Mouse (Mus musculus): Measurements from ENCODE around the gene Adra2c. TPM values are rescaled to one million over a fixed set of nuclear protein-coding genes. Genes with fewer than 3 reads are reported as not detected.

Adra2c gene
- 0.67 and 1.1 TPM in 2 replicates for polyA plus RNA-seq (2014; fragmentation: Nextera tagmentation; extraction: Ambion mirVana)

DNA sequence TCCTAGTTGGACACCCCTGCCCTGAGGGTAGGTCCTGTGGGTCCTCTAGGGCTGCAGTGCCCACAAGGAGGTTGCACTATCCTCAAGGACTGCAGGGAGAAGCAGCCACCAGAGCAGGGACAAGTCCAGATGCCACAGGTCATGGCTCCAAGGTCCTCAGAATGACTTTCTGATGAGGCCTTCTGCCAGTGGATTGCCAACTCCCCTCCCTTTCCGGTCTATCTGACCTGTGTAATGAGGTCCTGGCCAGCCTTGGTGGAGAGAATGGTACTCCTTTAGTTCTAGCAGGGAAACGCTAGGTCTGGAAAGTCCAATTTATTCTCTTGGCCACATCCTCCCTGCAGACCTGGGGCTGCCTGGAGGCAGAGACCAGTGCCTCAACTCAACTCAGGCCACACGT lies at the start of gene Adra2c:
TSS of gene Adra2c (plus strand) at position 301 of the 400 bp plus-strand sequence.
- Histone ChIP-seq H3K4me1 (replicated peaks; ENCODE audit: control insufficient read depth, insufficient read depth, low read length) (peaks cover 3% of the 10 kb centered on the region; the same call in 1 of the 2 replicates), H3K4me2 (replicated peaks) (peak within 1 kb of the TSS; percentile 90), H3K36me3 (replicated peaks; ENCODE audit: control insufficient read depth, insufficient read depth) (no peaks in the 10 kb centered on the region), H3K27ac (no peak within 1 kb of the TSS), H3K4me3 (replicated peaks; ENCODE audit: low read length) (peak within 1 kb of the TSS; percentile 48), H3K27me3 (ENCODE audit: control insufficient read depth, insufficient read depth, low read length) (peaks cover 67% of the 10 kb centered on the region), H3K9ac (peak within 1 kb of the TSS; percentile 60), H3K9me3 (ENCODE audit: control insufficient read depth, low read length) (no peaks in the 10 kb centered on the region)
- no peak for ATAC-seq (ENCODE audit: low FRiP score)
- DNase-seq (ENCODE audit: low spot score), result no peak
- WGBS, result 37% methylated on average over 3 of the region's 3 CpGs

DNA sequence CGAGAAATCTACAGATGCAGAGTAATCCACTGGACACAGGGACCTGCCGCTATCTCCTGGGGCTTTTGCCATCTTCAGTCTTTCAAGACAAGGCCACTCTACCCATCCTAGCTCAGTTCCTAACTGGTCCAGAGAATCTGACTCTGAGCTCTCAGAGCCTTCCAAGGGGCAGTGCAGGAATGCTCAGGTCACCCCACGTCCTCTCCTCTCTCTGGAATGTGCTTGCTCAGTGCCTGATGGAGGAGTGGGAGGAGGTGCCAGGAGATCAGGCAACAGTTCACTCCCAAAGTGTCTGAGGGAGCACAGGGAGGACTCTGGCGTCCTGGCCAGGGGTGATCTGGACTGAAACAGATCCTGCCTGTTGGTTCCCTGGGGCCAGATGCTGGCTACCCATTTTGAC lies 45.0 kb upstream of the Adra2c start:
- H3K27ac ChIP-seq, result no peak overlapping the region
- no peaks in the 10 kb centered on the region for H3K27me3 ChIP-seq (ENCODE audit: control insufficient read depth, insufficient read depth, low read length)
- H3K36me3 ChIP-seq (replicated peaks; ENCODE audit: control insufficient read depth, insufficient read depth), result no peaks in the 10 kb centered on the region
- DNase-seq (ENCODE audit: low spot score) (no peak), ATAC-seq (ENCODE audit: low FRiP score) (no peak)
- no peak overlapping the region for H3K4me3 ChIP-seq (replicated peaks; ENCODE audit: low read length)
- WGBS, result 70% methylated on average over 4 of the region's 4 CpGs
- H3K9me3 ChIP-seq (ENCODE audit: control insufficient read depth, low read length), result no peaks in the 10 kb centered on the region
- H3K4me2 ChIP-seq (replicated peaks), result no peak overlapping the region
- no peak overlapping the region for H3K9ac ChIP-seq
- H3K4me1 ChIP-seq (replicated peaks; ENCODE audit: control insufficient read depth, insufficient read depth, low read length), result no peaks in the 10 kb centered on the region

DNA sequence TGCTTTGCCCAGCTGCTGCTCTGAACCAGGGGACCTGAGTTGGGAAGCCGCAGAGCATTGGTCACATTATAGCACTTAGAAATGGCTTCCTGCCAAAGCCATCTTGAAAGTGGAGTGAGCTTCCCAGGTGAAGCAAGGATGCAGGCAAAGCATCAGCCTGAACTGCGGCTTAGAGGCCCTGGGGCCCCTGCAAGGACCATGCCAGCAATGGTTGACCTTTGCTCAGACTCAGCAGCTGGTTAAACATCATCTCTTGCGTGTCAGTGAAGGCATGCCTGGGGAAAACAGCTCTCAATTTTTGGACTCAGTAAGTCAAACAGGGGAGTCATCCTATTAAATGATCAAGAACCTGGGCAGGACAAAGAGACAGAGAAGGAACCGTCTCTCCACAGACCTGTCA lies 40.4 kb upstream of the Adra2c start:
- H3K4me2 ChIP-seq (replicated peaks), result no peak overlapping the region
- DNase-seq (ENCODE audit: low spot score) (no peak), ATAC-seq (ENCODE audit: low FRiP score) (no peak)
- H3K9ac ChIP-seq, result no peak overlapping the region
- no peaks in the 10 kb centered on the region for H3K36me3 ChIP-seq (replicated peaks; ENCODE audit: control insufficient read depth, insufficient read depth)
- H3K27ac ChIP-seq, result no peak overlapping the region
- no peaks in the 10 kb centered on the region for H3K27me3 ChIP-seq (ENCODE audit: control insufficient read depth, insufficient read depth, low read length)
- H3K9me3 ChIP-seq (ENCODE audit: control insufficient read depth, low read length), result peaks cover 10% of the 10 kb centered on the region; the same call in 1 of the 2 replicates
- 85% methylated on average over 4 of the region's 4 CpGs for WGBS
- no peak overlapping the region for H3K4me3 ChIP-seq (replicated peaks; ENCODE audit: low read length)
- H3K4me1 ChIP-seq (replicated peaks; ENCODE audit: control insufficient read depth, insufficient read depth, low read length), result no peaks in the 10 kb centered on the region

GRCm38 (mm10) chr5:35238627-35239026 lies 39.5 kb upstream of the Adra2c start:
- WGBS, result 88% methylated on average over 2 of the region's 2 CpGs
- no peak overlapping the region for H3K27ac ChIP-seq
- H3K4me1 ChIP-seq (replicated peaks; ENCODE audit: control insufficient read depth, insufficient read depth, low read length), result no peaks in the 10 kb centered on the region
- no peak for ATAC-seq (ENCODE audit: low FRiP score)
- no peaks in the 10 kb centered on the region for H3K27me3 ChIP-seq (ENCODE audit: control insufficient read depth, insufficient read depth, low read length)
- H3K9ac ChIP-seq, result no peak overlapping the region
- no peaks in the 10 kb centered on the region for H3K36me3 ChIP-seq (replicated peaks; ENCODE audit: control insufficient read depth, insufficient read depth)
- no peak overlapping the region for H3K4me3 ChIP-seq (replicated peaks; ENCODE audit: low read length)
- H3K4me2 ChIP-seq (replicated peaks), result no peak overlapping the region
- H3K9me3 ChIP-seq (ENCODE audit: control insufficient read depth, low read length), result peaks cover 10% of the 10 kb centered on the region; the same call in 1 of the 2 replicates
- no peak for DNase-seq (ENCODE audit: low spot score)

- Histone ChIP-seq H3K27ac (no peak overlapping the region), H3K4me1 (replicated peaks; ENCODE audit: control insufficient read depth, insufficient read depth, low read length) (peaks cover 8% of the 10 kb centered on the region), H3K27me3 (ENCODE audit: control insufficient read depth, insufficient read depth, low read length) (no peaks in the 10 kb centered on the region), H3K9ac (no peak overlapping the region), H3K4me3 (replicated peaks; ENCODE audit: low read length) (no peak overlapping the region), H3K9me3 (ENCODE audit: control insufficient read depth, low read length) (peaks cover 10% of the 10 kb centered on the region; the same call in 1 of the 2 replicates), H3K36me3 (replicated peaks; ENCODE audit: control insufficient read depth, insufficient read depth) (no peaks in the 10 kb centered on the region), H3K4me2 (replicated peaks) (no peak overlapping the region)
- ATAC-seq (ENCODE audit: low FRiP score) (no peak), DNase-seq (ENCODE audit: low spot score) (no peak)
- WGBS, result 83% methylated on average over 3 of the region's 3 CpGs
These were observed 36.6 kb upstream of the Adra2c start for GRCm38 (mm10) chr5:35241556-35241955.

DNA sequence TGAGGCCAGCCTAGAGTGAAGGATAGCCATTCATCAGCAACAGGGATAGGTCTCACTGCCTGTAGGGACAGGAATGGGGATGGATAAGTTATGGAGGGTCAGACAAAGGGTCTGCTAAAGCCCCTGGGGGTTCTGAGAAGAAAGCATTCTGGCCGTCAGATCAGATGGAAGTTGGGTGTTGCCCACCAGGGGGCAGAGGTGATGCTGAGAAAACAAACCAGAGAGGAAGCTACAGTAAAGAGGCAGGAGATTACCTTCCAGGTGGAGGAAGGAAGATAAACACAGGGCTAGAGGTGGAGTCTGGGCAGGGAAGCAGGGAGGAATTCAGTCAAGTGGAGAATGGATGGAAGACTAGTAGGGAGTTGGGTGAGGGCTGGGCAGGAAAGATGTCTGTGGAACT lies 33.9 kb upstream of the Adra2c start:
- no peak overlapping the region for H3K4me3 ChIP-seq (replicated peaks; ENCODE audit: low read length)
- no peak overlapping the region for H3K27ac ChIP-seq
- peaks cover 8% of the 10 kb centered on the region for H3K4me1 ChIP-seq (replicated peaks; ENCODE audit: control insufficient read depth, insufficient read depth, low read length)
- DNase-seq (ENCODE audit: low spot score) (no peak), ATAC-seq (ENCODE audit: low FRiP score) (no peak)
- H3K4me2 ChIP-seq (replicated peaks), result no peak overlapping the region
- no peak overlapping the region for H3K9ac ChIP-seq
- H3K36me3 ChIP-seq (replicated peaks; ENCODE audit: control insufficient read depth, insufficient read depth), result no peaks in the 10 kb centered on the region
- 8% methylated on average over 1 of the region's 1 CpGs for WGBS
- H3K9me3 ChIP-seq (ENCODE audit: control insufficient read depth, low read length), result peaks cover 10% of the 10 kb centered on the region; the same call in 1 of the 2 replicates
- no peaks in the 10 kb centered on the region for H3K27me3 ChIP-seq (ENCODE audit: control insufficient read depth, insufficient read depth, low read length)

DNA sequence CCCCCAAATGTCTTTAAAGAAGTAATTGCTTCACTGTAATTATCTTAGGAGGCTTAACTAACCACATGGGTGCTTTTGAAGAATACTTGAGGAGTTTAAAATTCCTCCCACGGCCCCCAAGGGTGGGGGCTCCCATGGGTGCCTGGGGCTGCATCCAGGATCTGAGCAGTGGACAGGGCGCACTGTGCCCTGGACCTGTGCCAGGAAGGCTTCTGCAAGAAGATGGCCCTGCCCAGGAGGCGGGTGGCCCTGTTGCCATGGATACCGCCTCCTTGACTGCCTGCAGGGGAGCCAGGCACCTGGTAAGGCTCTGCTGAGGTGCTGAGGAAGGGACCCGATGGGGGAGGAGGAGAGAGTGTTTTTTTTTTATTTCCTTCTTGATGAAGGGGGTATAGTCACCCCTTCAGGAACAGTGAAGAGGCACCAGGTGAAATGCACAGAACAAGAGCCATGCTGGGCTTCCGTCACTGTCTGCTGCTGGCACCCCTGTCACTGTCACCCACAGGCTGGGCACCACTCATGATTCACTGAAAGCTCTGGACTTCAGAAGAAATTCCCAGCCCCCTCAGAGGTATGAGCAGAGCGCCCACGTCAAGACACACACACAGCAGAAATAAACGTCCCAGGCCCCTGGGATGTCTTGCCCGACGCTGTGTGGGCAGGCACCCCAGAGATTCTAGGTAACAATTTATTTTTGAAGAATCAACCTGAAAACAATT lies 32.4 kb upstream of the Adra2c start:
- Histone ChIP-seq H3K4me1 (replicated peaks; ENCODE audit: control insufficient read depth, insufficient read depth, low read length) (peaks cover 8% of the 10 kb centered on the region), H3K9me3 (ENCODE audit: control insufficient read depth, low read length) (peaks cover 10% of the 10 kb centered on the region; the same call in 1 of the 2 replicates), H3K27ac (no peak overlapping the region), H3K36me3 (replicated peaks; ENCODE audit: control insufficient read depth, insufficient read depth) (no peaks in the 10 kb centered on the region), H3K4me3 (replicated peaks; ENCODE audit: low read length) (no peak overlapping the region), H3K9ac (no peak overlapping the region), H3K27me3 (ENCODE audit: control insufficient read depth, insufficient read depth, low read length) (no peaks in the 10 kb centered on the region), H3K4me2 (replicated peaks) (no peak overlapping the region)
- peak; percentile 34 for DNase-seq (ENCODE audit: low spot score)
- no peak for ATAC-seq (ENCODE audit: low FRiP score)
- 47% methylated on average over 11 of the region's 11 CpGs for WGBS

- Histone ChIP-seq H3K27ac (peak overlapping the region; percentile 16; the same call in 1 of the 2 replicates), H3K9me3 (ENCODE audit: control insufficient read depth, low read length) (no peaks in the 10 kb centered on the region), H3K9ac (no peak overlapping the region), H3K36me3 (replicated peaks; ENCODE audit: control insufficient read depth, insufficient read depth) (no peaks in the 10 kb centered on the region), H3K4me1 (replicated peaks; ENCODE audit: control insufficient read depth, insufficient read depth, low read length) (peaks cover 4% of the 10 kb centered on the region), H3K27me3 (ENCODE audit: control insufficient read depth, insufficient read depth, low read length) (no peaks in the 10 kb centered on the region), H3K4me2 (replicated peaks) (no peak overlapping the region), H3K4me3 (replicated peaks; ENCODE audit: low read length) (no peak overlapping the region)
- 34% methylated on average over 5 of the region's 5 CpGs for WGBS
- DNase-seq (ENCODE audit: low spot score) (no peak), ATAC-seq (ENCODE audit: low FRiP score) (peak; percentile 43; the same call in 1 of the 2 replicates)
These were observed 23.0 kb upstream of the Adra2c start for GRCm38 (mm10) chr5:35254964-35255716.

DNA sequence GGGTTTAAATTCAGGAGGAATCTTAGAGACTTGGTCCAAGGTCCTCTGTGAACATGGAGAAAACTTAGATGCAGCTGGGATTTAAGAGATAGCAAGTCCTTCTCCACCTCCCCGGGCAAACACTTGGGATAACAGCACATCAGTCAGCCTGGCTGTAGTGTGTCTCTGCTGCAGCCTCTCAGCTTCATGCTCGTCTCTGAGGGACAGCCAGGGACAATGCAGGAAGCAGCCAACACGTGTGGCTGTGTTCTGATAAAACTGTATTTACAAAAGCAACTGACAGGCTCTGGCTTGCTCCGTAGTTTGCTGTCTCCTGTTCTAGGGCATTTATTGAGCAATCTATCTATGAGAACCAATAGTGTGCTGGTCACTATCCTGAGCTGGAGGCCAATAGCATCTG lies 14.4 kb upstream of the Adra2c start:
- DNase-seq (ENCODE audit: low spot score) (no peak), ATAC-seq (ENCODE audit: low FRiP score) (no peak)
- H3K27me3 ChIP-seq (ENCODE audit: control insufficient read depth, insufficient read depth, low read length), result 0 out of 2 replicates have a peak, but pooled peaks cover 2% of the 10 kb centered on the region
- peaks cover 12% of the 10 kb centered on the region for H3K4me1 ChIP-seq (replicated peaks; ENCODE audit: control insufficient read depth, insufficient read depth, low read length)
- no peak overlapping the region for H3K9ac ChIP-seq
- 63% methylated on average over 4 of the region's 4 CpGs for WGBS
- H3K4me3 ChIP-seq (replicated peaks; ENCODE audit: low read length), result no peak overlapping the region
- no peaks in the 10 kb centered on the region for H3K36me3 ChIP-seq (replicated peaks; ENCODE audit: control insufficient read depth, insufficient read depth)
- no peaks in the 10 kb centered on the region for H3K9me3 ChIP-seq (ENCODE audit: control insufficient read depth, low read length)
- H3K4me2 ChIP-seq (replicated peaks), result no peak overlapping the region
- no peak overlapping the region for H3K27ac ChIP-seq

All from hindbrain, embryonic 14.5 days (tissue).